In the genomic region with DNA sequence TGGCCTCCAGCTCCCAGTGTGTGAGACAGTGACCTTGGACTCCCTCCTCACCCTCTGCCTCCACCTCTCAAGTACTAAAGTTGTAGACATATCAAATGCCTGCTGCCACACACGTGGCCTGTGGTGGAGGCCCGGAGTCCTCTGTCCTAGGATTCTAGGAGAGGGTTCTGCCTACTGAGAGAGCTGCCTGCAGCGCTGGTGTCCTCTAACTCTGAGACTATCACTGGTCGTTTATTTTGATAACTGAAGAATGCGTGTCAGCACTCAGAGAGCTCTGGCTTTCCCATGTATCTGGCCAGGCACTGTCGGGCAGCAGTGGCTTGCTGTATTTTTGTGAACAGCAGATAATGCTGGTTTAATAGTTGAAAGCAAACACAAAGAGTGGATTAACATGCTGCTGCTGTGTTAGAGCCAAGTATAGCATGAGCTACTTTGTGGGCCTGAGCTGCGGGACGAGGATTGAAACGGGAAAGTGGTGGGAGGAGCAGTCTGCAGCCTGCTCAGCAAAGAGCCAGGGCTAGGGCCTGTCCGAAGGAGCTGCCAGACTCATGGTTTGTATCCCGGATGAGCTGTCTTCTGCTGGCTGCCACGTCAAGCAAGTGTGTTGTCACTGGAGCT, we compare ENCODE assay signal across 8 mouse cellular contexts. TPM values are rescaled to one million over a fixed set of nuclear protein-coding genes. Genes with fewer than 3 reads are reported as not detected.
A peak's percentile ranks its signal among the peaks of the same experiment; 100 is the strongest.
DNase-seq lines count a peak whose midpoint lies in the region; ATAC-seq and TF ChIP-seq lines count a peak whose summit lies in the region.

No protein-coding gene starts in this region.

- no peaks in the 10 kb centered on the region for H3K9me3 ChIP-seq in lung, embryonic 14.5 days (ENCODE audit: low read depth, low read length)
- H3K9me3 ChIP-seq in forebrain, embryonic 16.5 days (ENCODE audit: control insufficient read depth, low read length), result no peaks in the 10 kb centered on the region
- no peaks in the 10 kb centered on the region for H3K9me3 ChIP-seq in hindbrain, postnatal 0 days (ENCODE audit: low read length)
- H3K9me3 ChIP-seq in midbrain, embryonic 16.5 days (replicated peaks; ENCODE audit: control insufficient read depth, low read length, poor library complexity, severe bottlenecking), result no peaks in the 10 kb centered on the region

- TF ChIP-seq CTCF in lung, embryonic 14.5 days (IDR thresholded peaks at IDR 0.05; ENCODE audit: low read depth), result no peak
- no peak for TF ChIP-seq CTCF in lung, adult 2 months (IDR thresholded peaks at IDR 0.05; ENCODE audit: insufficient read depth, low read length)
- no peak for TF ChIP-seq CTCF in hindbrain, postnatal 0 days (IDR thresholded peaks at IDR 0.05; ENCODE audit: low read depth)

- DNase-seq in lung, embryonic 14.5 days, result peak; percentile 68
- DNase-seq in lung, adult 2 months, result no peak
- no peak for DNase-seq in hindbrain, postnatal 0 days (ENCODE audit: low spot score)
- DNase-seq in T-cell, adult 2 months (ENCODE audit: low spot score), result no peak
- DNase-seq in ovary, adult 18-20 months (ENCODE audit: low spot score), result no peak

- H3K36me3 ChIP-seq in lung, embryonic 14.5 days (ENCODE audit: insufficient read depth), result peaks cover 25% of the 10 kb centered on the region; the same call in 1 of the 2 replicates
- H3K36me3 ChIP-seq in forebrain, embryonic 16.5 days (ENCODE audit: control insufficient read depth, insufficient read depth), result no peaks in the 10 kb centered on the region
- no peaks in the 10 kb centered on the region for H3K36me3 ChIP-seq in hindbrain, postnatal 0 days (ENCODE audit: insufficient read depth, low read length)
- peaks cover 4% of the 10 kb centered on the region; the same call in 1 of the 2 replicates for H3K36me3 ChIP-seq in midbrain, embryonic 16.5 days (ENCODE audit: control insufficient read depth, insufficient read depth, low read length)

- peak overlapping the region; percentile 7; the same call in 1 of the 2 replicates for H3K4me2 ChIP-seq in lung, embryonic 14.5 days
- H3K4me2 ChIP-seq in forebrain, embryonic 16.5 days (ENCODE audit: low read length), result no peak overlapping the region
- H3K4me2 ChIP-seq in hindbrain, postnatal 0 days (ENCODE audit: low read depth, low read length), result no peak overlapping the region
- H3K4me2 ChIP-seq in midbrain, embryonic 16.5 days (ENCODE audit: low read length), result no peak overlapping the region

- H3K27ac ChIP-seq in lung, embryonic 14.5 days (ENCODE audit: low read depth), result peak overlapping the region; percentile 89
- no peak overlapping the region for H3K27ac ChIP-seq in forebrain, embryonic 16.5 days (ENCODE audit: low read length)
- H3K27ac ChIP-seq in hindbrain, postnatal 0 days, result peak overlapping the region; percentile 62
- H3K27ac ChIP-seq in midbrain, embryonic 16.5 days (ENCODE audit: low read length), result peak overlapping the region; percentile 63

- TF ChIP-seq POLR2A in lung, adult 2 months (IDR thresholded peaks at IDR 0.05; ENCODE audit: borderline replicate concordance, extremely low read depth, low read depth, low read length), result no peak

- ATAC-seq in lung, embryonic 14.5 days (ENCODE audit: insufficient read depth), result peak; percentile 56; the same call in 1 of the 2 replicates
- 0 out of 2 replicates have a peak, but pooled peaks have one; percentile 26 for ATAC-seq in forebrain, embryonic 16.5 days
- ATAC-seq in hindbrain, postnatal 0 days, result no peak
- peak; percentile 22; the same call in 1 of the 2 replicates for ATAC-seq in midbrain, embryonic 16.5 days
- no peak for ATAC-seq in erythroblast, adult 5-6 weeks (replicated peaks; ENCODE audit: low FRiP score, poor library complexity, severe bottlenecking)

- H3K9ac ChIP-seq in lung, embryonic 14.5 days, result no peak overlapping the region
- no peak overlapping the region; the same call in 1 of the 2 replicates for H3K9ac ChIP-seq in forebrain, embryonic 16.5 days (replicated peaks; ENCODE audit: low read depth, low read length)
- H3K9ac ChIP-seq in hindbrain, postnatal 0 days (replicated peaks; ENCODE audit: low read length), result no peak overlapping the region
- H3K9ac ChIP-seq in midbrain, embryonic 16.5 days (ENCODE audit: low read depth, low read length), result peak overlapping the region; percentile 22; the same call in 1 of the 2 replicates

- peaks cover 37% of the 10 kb centered on the region for H3K4me1 ChIP-seq in lung, embryonic 14.5 days (ENCODE audit: insufficient read depth)
- H3K4me1 ChIP-seq in lung, adult 2 months (ENCODE audit: control insufficient read depth, insufficient read depth, low read length), result peaks cover 33% of the 10 kb centered on the region
- H3K4me1 ChIP-seq in forebrain, embryonic 16.5 days (replicated peaks; ENCODE audit: control insufficient read depth, insufficient read depth, low read length), result peaks cover 39% of the 10 kb centered on the region
- peaks cover 24% of the 10 kb centered on the region for H3K4me1 ChIP-seq in hindbrain, postnatal 0 days (ENCODE audit: insufficient read depth, low read length)
- peaks cover 25% of the 10 kb centered on the region for H3K4me1 ChIP-seq in midbrain, embryonic 16.5 days (ENCODE audit: control insufficient read depth, insufficient read depth, low read length)

- 10% methylated on average over 12 of the region's 12 CpGs for WGBS in lung, embryonic 14.5 days
- 26% methylated on average over 12 of the region's 12 CpGs for WGBS in lung, adult 2 months
- WGBS in forebrain, embryonic 16.5 days, result 29% methylated on average over 12 of the region's 12 CpGs
- WGBS in hindbrain, postnatal 0 days, result 43% methylated on average over 12 of the region's 12 CpGs
- WGBS in midbrain, embryonic 16.5 days, result 24% methylated on average over 12 of the region's 12 CpGs

- no peaks in the 10 kb centered on the region for H3K27me3 ChIP-seq in lung, embryonic 14.5 days (ENCODE audit: insufficient read depth, low read length)
- H3K27me3 ChIP-seq in forebrain, embryonic 16.5 days (replicated peaks; ENCODE audit: control insufficient read depth, insufficient read depth, low read length), result no peaks in the 10 kb centered on the region
- H3K27me3 ChIP-seq in hindbrain, postnatal 0 days (ENCODE audit: insufficient read depth, low read length), result no peaks in the 10 kb centered on the region
- no peaks in the 10 kb centered on the region for H3K27me3 ChIP-seq in midbrain, embryonic 16.5 days (ENCODE audit: control insufficient read depth, insufficient read depth, low read depth, low read length)

- H3K4me3 ChIP-seq in lung, embryonic 14.5 days (ENCODE audit: low read depth, low read length), result no peak overlapping the region
- no peak overlapping the region for H3K4me3 ChIP-seq in lung, adult 2 months (replicated peaks; ENCODE audit: extremely low read depth, low read depth, low read length)
- H3K4me3 ChIP-seq in forebrain, embryonic 16.5 days (replicated peaks; ENCODE audit: low read length), result no peak overlapping the region
- H3K4me3 ChIP-seq in hindbrain, postnatal 0 days (ENCODE audit: low read length), result no peak overlapping the region
- no peak overlapping the region for H3K4me3 ChIP-seq in midbrain, embryonic 16.5 days (ENCODE audit: low read depth, low read length)

RNA-seq across cellular contexts. Expression of a gene that starts 13.1 kb away (rescaled TPM):
- 44.3 and 46.2 TPM in 2 replicates for polyA plus RNA-seq in lung, embryonic 14.5 days (2014; fragmentation: Nextera tagmentation; extraction: Ambion mirVana)
- polyA plus RNA-seq in lung, adult 2 months (2012; rRNA removed), result 123 and 133 TPM in 2 replicates
- polyA plus RNA-seq in forebrain, embryonic 16.5 days (2015; fragmentation: Nextera tagmentation; extraction: Ambion mirVana), result 76.9 and 83.7 TPM in 2 replicates
- 69.1 and 74.1 TPM in 2 replicates for total RNA-seq in hindbrain, postnatal 0 days (2014; rRNA removed)
- polyA plus RNA-seq in hindbrain, postnatal 0 days (2015; fragmentation: Nextera tagmentation; extraction: Ambion mirVana), result 47.0 and 47.3 TPM in 2 replicates
- 60.7 and 63.4 TPM in 2 replicates for polyA plus RNA-seq in midbrain, embryonic 16.5 days (2015; fragmentation: Nextera tagmentation; extraction: Ambion mirVana)
- total RNA-seq in erythroblast, adult 5-6 weeks (2015; ENCODE audit: low replicate concordance), result 15.7 and 16.9 TPM in 2 replicates
- total RNA-seq in erythroblast, adult 5-6 weeks (2017; ENCODE audit: low replicate concordance), result 27.2 and 32.7 TPM in 2 replicates

Comparison
In these comparisons a context has a peak if more than half of its experiments do, and no peak if none do; other contexts are left out.
1. ATAC-seq: peak in lung, embryonic 14.5 days (single experiment), forebrain, embryonic 16.5 days (single experiment) and midbrain, embryonic 16.5 days (single experiment); none in hindbrain, postnatal 0 days (single experiment) and erythroblast, adult 5-6 weeks (single experiment).